Mouse (Mus musculus): Measurements from ENCODE around the gene Ccni. TPM values are rescaled to one million over a fixed set of nuclear protein-coding genes. Genes with fewer than 3 reads are reported as not detected.
A peak's percentile ranks its signal among the peaks of the same experiment; 100 is the strongest.

Gene Ccni
- total and polyA plus RNA-seq, 3 experiments, result 33.4 to 199 (median 83.2) TPM

DNA sequence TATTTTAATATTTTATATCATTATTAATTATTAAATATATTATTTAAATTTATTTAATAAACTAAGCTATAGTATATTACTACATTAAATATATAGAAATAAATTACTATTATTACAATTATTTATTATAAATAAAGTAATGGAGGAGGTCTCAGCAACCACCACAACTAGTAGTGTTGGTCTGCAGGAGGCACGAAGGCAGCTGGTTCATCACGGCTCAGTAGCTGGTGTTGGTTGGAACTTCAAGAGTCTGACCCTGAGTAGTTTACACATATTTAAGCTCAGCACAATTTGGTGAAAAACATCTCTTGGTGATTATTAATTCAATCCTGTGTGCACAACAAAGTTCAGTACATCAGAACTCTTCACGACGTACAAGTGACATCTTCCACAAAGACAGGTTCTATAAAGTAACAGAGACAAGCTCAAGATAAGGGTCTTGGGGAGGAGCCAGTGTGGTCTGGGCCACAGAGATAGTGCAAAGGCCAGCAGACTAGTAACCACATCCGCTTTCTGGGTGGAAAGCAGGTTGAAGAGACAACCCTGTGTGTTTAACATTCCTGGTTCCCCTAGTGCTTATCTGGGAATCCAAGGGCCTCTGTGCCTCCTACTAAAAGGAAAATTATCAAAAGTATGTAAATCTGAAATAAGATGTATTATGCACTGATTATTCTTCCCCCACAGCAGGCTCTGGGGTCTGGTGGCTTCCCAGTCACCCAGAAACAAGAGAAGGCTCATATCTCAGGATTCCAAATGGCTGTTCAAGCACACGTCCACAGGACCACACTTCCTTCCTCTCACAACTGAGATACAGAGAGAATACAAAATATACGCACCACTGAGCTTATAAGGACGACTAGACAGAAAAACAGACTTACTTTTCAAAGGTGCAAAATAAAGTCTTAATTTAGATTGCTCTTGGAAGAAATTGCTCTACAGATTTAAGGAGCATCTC, 33.6 kb upstream of the Ccni start (continued):
- peak; percentile 98 for TF ChIP-seq RCOR1 (IDR thresholded peaks at IDR 0.05; ENCODE audit: low read depth, low read length)
- TF ChIP-seq JUND (IDR thresholded peaks at IDR 0.05; ENCODE audit: low read depth, low read length), result 0 out of 2 replicates have a peak, but pooled peaks have one; percentile 68
- no peak for TF ChIP-seq POLR2AphosphoS2 (IDR thresholded peaks at IDR 0.05; ENCODE audit: low read length)
- no peak for TF ChIP-seq POLR2AphosphoS5 (IDR thresholded peaks at IDR 0.05; ENCODE audit: borderline replicate concordance, low read depth, low read length)

DNA sequence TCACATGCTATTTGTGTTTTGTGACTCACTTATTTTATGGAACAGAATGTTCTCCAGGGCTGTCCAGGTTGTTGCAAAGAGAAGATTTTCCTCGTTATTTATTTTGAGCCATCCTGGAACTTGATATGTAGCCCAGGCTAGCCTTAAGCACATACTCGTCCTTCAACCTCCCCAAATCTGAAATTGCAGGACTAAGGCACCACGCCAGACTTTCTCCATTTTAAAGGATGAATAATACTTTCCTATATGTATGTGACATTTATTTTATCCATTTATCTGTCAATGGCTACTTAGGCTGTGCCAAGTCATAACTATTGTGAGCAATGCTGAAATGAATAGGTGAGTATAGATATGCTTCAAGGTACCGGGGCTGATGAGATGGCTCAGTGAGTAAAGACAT, 30.2 kb upstream of the Ccni start:
- peaks cover 6 to 18% of the 10 kb centered on the region in 2 experiments; a peak in 3 of 4 replicates for H3K4me1 ChIP-seq (ENCODE audit: control insufficient read depth in 1 of 2, insufficient read depth in 2 of 2, low read length in 2 of 2)
- TF ChIP-seq ZKSCAN1 (IDR thresholded peaks at IDR 0.05; ENCODE audit: low read depth, low read length) (no peak), ZMIZ1 (IDR thresholded peaks at IDR 0.05; ENCODE audit: low read depth, low read length) (no peak), KAT2A (conservative IDR thresholded peaks at IDR 0.05; ENCODE audit: low read depth, low read length) (no peak), MAX (IDR thresholded peaks at IDR 0.05; ENCODE audit: low read length) (no peak), NRF1 (IDR thresholded peaks at IDR 0.05; ENCODE audit: insufficient read depth, low read depth, low read length, poor library complexity, severe bottlenecking) (no peak), GABPA (IDR thresholded peaks at IDR 0.05; ENCODE audit: low read depth, low read length) (no peak)

GRCm38 (mm10) chr5:93235888-93236287, 29.6 kb upstream of the Ccni start:
- H3K9ac ChIP-seq (ENCODE audit: control insufficient read depth, low read depth, low read length, poor library complexity, severe bottlenecking), result no peak overlapping the region
- H3K27ac ChIP-seq (ENCODE audit: control insufficient read depth, low read depth, low read length), result no peak overlapping the region
- peaks cover 6 to 15% of the 10 kb centered on the region in 2 experiments; a peak in 3 of 4 replicates for H3K4me1 ChIP-seq (ENCODE audit: control insufficient read depth in 1 of 2, insufficient read depth in 2 of 2, low read length in 2 of 2)
- H3K9me3 ChIP-seq (replicated peaks; ENCODE audit: insufficient read depth, low read length), result no peaks in the 10 kb centered on the region
- TF ChIP-seq RCOR1 (IDR thresholded peaks at IDR 0.05; ENCODE audit: low read depth, low read length) (no peak), MXI1 (IDR thresholded peaks at IDR 0.05; ENCODE audit: low read depth, low read length) (no peak), POLR2A (IDR thresholded peaks at IDR 0.05; ENCODE audit: control insufficient read depth in 1 of 2, insufficient read depth in 1 of 2, low read depth in 1 of 2, low read length in 2 of 2, poor library complexity in 1 of 2) (no peak), UBTF (IDR thresholded peaks at IDR 0.05; ENCODE audit: borderline replicate concordance, insufficient read depth, low read depth, low read length) (no peak), USF1 (IDR thresholded peaks at IDR 0.05; ENCODE audit: low read depth, low read length) (no peak), USF2 (IDR thresholded peaks at IDR 0.05; ENCODE audit: borderline replicate concordance in 1 of 2, insufficient read depth in 1 of 2, low read depth in 1 of 2, low read length in 2 of 2) (no peak), HCFC1 (IDR thresholded peaks at IDR 0.05; ENCODE audit: low read depth, low read length) (no peak), SMC3 (IDR thresholded peaks at IDR 0.05; ENCODE audit: low read depth, low read length) (no peak), SIN3A (IDR thresholded peaks at IDR 0.05; ENCODE audit: low read length) (no peak), NELFE (IDR thresholded peaks at IDR 0.05; ENCODE audit: low read depth, low read length) (no peak), MAZ (IDR thresholded peaks at IDR 0.05; ENCODE audit: low read depth, low read length) (no peak), EP300 (IDR thresholded peaks at IDR 0.05; ENCODE audit: low read depth in 1 of 2, low read length in 2 of 2) (no peak), RAD21 (IDR thresholded peaks at IDR 0.05; ENCODE audit: low read depth, low read length) (no peak), MYB (IDR thresholded peaks at IDR 0.05; ENCODE audit: low read depth, low read length) (no peak), MAX (IDR thresholded peaks at IDR 0.05; ENCODE audit: low read length) (no peak), TAL1 (IDR thresholded peaks at IDR 0.05; ENCODE audit: low read length) (no peak), GABPA (IDR thresholded peaks at IDR 0.05; ENCODE audit: low read depth, low read length) (no peak), JUND (IDR thresholded peaks at IDR 0.05; ENCODE audit: low read depth, low read length) (no peak)
- DNase-seq (ENCODE audit: low read depth, low spot score), result no peak
- peaks cover 0 to 19% of the 10 kb centered on the region in 2 experiments; a peak in 2 of 4 replicates for H3K36me3 ChIP-seq (ENCODE audit: control insufficient read depth in 1 of 2, insufficient read depth in 2 of 2, low read length in 2 of 2)
- H3K79me2 ChIP-seq (ENCODE audit: control insufficient read depth, insufficient read depth, low read length, poor library complexity), result no peaks in the 10 kb centered on the region
- H3K27me3 ChIP-seq (ENCODE audit: control insufficient read depth in 1 of 2, insufficient read depth in 2 of 2, low read length in 2 of 2), result no peaks in the 10 kb centered on the region
- H3K4me3 ChIP-seq (ENCODE audit: control insufficient read depth in 1 of 2, insufficient read depth in 1 of 2, low read depth in 2 of 2, low read length in 2 of 2), result no peak overlapping the region

More for the DNA sequence above, 30.2 kb upstream of the Ccni start:
- Histone ChIP-seq H3K27ac (ENCODE audit: control insufficient read depth, low read depth, low read length) (no peak overlapping the region), H3K9ac (ENCODE audit: control insufficient read depth, low read depth, low read length, poor library complexity, severe bottlenecking) (no peak overlapping the region), H3K27me3 (ENCODE audit: control insufficient read depth in 1 of 2, insufficient read depth in 2 of 2, low read length in 2 of 2) (no peaks in the 10 kb centered on the region), H3K9me3 (replicated peaks; ENCODE audit: insufficient read depth, low read length) (no peaks in the 10 kb centered on the region), H3K36me3 (ENCODE audit: control insufficient read depth in 1 of 2, insufficient read depth in 2 of 2, low read length in 2 of 2) (peaks cover 0 to 23% of the 10 kb centered on the region in 2 experiments; a peak in 2 of 4 replicates), H3K4me3 (ENCODE audit: control insufficient read depth in 1 of 2, insufficient read depth in 1 of 2, low read depth in 2 of 2, low read length in 2 of 2) (no peak overlapping the region), H3K79me2 (ENCODE audit: control insufficient read depth, insufficient read depth, low read length, poor library complexity) (no peaks in the 10 kb centered on the region)
- DNase-seq (ENCODE audit: low read depth, low spot score), result no peak
